Mouse (Mus musculus): ENCODE results near the gene Fes.

DNA sequence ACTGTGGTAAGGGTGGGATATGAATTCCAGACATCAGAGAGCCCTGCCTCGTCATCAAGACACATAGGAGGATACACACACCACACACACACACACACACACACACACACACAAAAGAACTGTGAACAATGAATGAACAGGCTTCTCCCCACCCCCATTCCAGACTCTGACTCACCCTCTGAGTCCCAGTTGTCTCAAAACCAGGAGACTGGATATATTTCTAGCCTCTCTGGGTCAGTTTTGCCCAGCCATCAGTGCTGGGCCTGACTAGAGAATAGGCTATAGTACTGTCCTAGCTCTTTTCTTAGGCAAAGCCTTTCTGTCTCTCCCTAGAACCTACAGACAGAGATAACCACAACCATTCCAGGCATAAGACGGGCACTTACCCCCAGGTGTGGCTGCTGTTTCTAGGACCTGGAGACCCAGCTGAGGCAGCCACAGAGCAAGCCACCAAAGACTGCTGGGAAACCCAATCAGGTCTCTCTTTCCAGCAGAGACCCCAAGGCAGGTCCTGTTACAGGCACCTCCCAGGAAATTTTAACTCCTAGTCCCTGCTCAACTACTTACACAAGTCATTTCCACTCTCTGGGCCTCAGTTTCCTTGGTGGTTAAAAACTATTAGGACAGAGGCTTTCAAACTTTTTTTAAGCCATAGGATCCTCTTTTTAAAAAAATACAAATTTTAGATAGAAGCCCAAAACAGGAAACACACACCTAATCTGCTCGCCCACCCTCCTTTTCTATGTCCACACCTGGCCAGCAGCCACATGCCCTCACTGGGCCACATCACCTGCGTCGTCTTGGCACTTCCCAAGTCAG lies 13.5 kb upstream of the Fes start:
- TF ChIP-seq CTCF (IDR thresholded peaks at IDR 0.05) (no peak), EP300 (IDR thresholded peaks at IDR 0.05) (no peak)
